Mouse (Mus musculus) heart, postnatal 0 days (tissue): ENCODE results near the gene Ibtk. TPM values are rescaled to one million over a fixed set of nuclear protein-coding genes. Genes with fewer than 3 reads are reported as not detected.
"Not testable (repeated sequence)": the region's sequence is repeated elsewhere in the genome, so short reads cannot be mapped to it uniquely, and the experiment has no call there.

Experiments used
- ATAC-seq: fragments of 200-750 bp; cut with Nextera tagmentation; 2 replicates; pipeline ENCODE4 v1.8.0; 2017; ENCODE audit warnings: low read depth, moderate number of reproducible peaks, moderate library complexity; ENCODE audit not compliant: insufficient read depth
- DNase-seq: peaks from one replicate; pipeline ENCODE4 v3.0.0-alpha.2; 2016; ENCODE audit warnings: low spot score
- H3K27ac ChIP-seq: fragments of 300-500 bp; sonication (generic); 2 replicates; pipeline ENCODE4 v1.5.1; 2014; ENCODE audit warnings: low read depth, mild to moderate bottlenecking
- H3K27me3 ChIP-seq: fragments of 300-500 bp; sonication (generic); 2 replicates; pipeline ENCODE4 v1.6.1; 2014; ENCODE audit warnings: low read length, mixed read lengths; ENCODE audit not compliant: control insufficient read depth, insufficient read depth
- H3K36me3 ChIP-seq: fragments of 300-500 bp; sonication (generic); replicated peaks from 2 replicates; pipeline ENCODE4 v1.6.1; 2014; ENCODE audit warnings: low read length, mixed read lengths; ENCODE audit not compliant: control insufficient read depth, insufficient read depth
- H3K4me1 ChIP-seq: fragments of 300-500 bp; sonication (generic); 2 replicates; pipeline ENCODE4 v1.6.1; 2014; ENCODE audit warnings: antibody characterized with exemption; ENCODE audit not compliant: control insufficient read depth, insufficient read depth
- H3K4me2 ChIP-seq: fragments of 300-500 bp; sonication (generic); 2 replicates; pipeline ENCODE4 v1.6.1; 2014; ENCODE audit warnings: low read depth, mild to moderate bottlenecking, low read length, moderate library complexity
- H3K4me3 ChIP-seq: fragments of 300-500 bp; sonication (generic); 2 replicates; pipeline ENCODE4 v1.5.1; 2014; ENCODE audit warnings: low read depth, low read length
- H3K9ac ChIP-seq: fragments of 300-500 bp; sonication (generic); replicated peaks from 2 replicates; pipeline ENCODE4 v1.6.1; 2014; ENCODE audit warnings: low read depth, low read length, mixed read lengths
- H3K9me3 ChIP-seq: fragments of 300-500 bp; sonication (generic); replicated peaks from 2 replicates; pipeline ENCODE4 v1.6.1; 2016; ENCODE audit warnings: low read length; ENCODE audit not compliant: control insufficient read depth
- CTCF ChIP-seq: IDR thresholded peaks from 2 replicates; pipeline ENCODE4 v1.5.1; 2016; ENCODE audit warnings: antibody characterized with exemption, control low read depth, low read depth
- EP300 ChIP-seq: IDR thresholded peaks from 2 replicates; pipeline ENCODE4 v1.6.1; 2016; ENCODE audit warnings: antibody characterized with exemption, low read depth
- WGBS: fragments of 180-500 bp; shearing (Covaris S2); extraction: QIAGEN DNeasy Blood & Tissue Kit; methylation state at CpG from one replicate; pipeline ENCODE4 v1.1.7; 2014; 5-methylcytosine and 5-hydroxymethylcytosine counted together
- polyA plus RNA-seq: library from polyadenylated mRNA; unstranded; fragments of >200 nt; fragmentation: Nextera tagmentation; extraction: Ambion mirVana; gene quantifications from 2 replicates; pipeline ENCODE4 v1.2.1, GENCODE M21; 2015
- total RNA-seq: library from RNA; depleted of rRNA; stranded (reverse); fragments of >200 nt; gene quantifications from 2 replicates; pipeline ENCODE4 v1.2.3, GENCODE M21; 2014; ENCODE audit warnings: low replicate concordance; rRNA removed

The Ibtk gene
- total RNA-seq (13.3 and 23.6 TPM in 2 replicates), polyA plus RNA-seq (14.9 and 15.3 TPM in 2 replicates)

DNA sequence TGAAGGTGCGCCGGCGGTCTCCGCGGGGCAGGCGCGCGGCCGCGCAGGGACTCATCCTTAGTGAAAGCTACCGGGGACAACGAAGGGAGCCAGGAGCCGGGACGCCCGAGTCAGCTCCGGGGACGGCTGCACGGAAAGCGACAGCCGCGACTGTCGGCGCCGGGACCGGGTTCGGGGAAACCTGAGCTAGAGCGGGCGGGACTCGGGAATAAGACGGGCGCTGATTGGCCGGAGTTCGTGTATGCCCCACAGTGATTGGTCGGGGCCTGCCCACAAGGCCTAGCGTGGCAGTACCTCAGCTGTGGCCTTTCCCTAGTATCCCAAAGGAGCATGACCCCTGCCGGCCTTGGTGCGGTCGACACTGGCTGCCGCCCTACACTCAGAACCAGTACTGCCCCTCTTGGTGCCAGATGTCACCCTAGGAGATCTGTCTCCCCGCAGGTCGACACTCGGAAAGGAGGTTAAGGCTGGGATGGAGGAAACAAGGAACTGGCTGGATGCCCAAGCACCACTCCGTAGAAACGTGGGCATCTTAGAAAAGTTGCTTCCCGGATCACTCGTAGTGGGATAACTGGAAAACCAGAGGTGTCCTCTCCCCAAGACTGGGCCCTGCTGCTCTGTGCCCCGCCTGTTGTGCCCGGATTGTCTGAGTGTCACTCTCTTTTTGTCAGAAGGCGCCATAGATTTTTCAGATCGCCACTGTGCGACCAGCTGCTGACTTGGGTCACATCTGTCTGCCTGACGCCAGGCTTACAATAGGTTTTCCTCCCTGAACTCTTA is at the start of gene Ibtk:
Gene Ibtk (minus strand): TSS at position 193 of the 780 bp plus-strand sequence.
- Histone ChIP-seq H3K4me3 (peak within 1 kb of the TSS; percentile 86), H3K4me1 (peaks cover 21% of the 10 kb centered on the region), H3K36me3 (no peaks in the 10 kb centered on the region), H3K27ac (peak within 1 kb of the TSS; percentile 99), H3K9ac (peak within 1 kb of the TSS; percentile 97), H3K4me2 (peak within 1 kb of the TSS; percentile 66), H3K27me3 (no peaks in the 10 kb centered on the region), H3K9me3 (no peaks in the 10 kb centered on the region)
- under 1% methylated on average over 52 of the region's 52 CpGs for WGBS
- DNase-seq: peak; percentile 96
- peak; percentile 98 for ATAC-seq
- TF ChIP-seq EP300 (peak; percentile 91), CTCF (no peak)

- H3K27ac ChIP-seq, H3K9me3 ChIP-seq, ATAC-seq, H3K4me1 ChIP-seq, H3K36me3 ChIP-seq, H3K4me2 ChIP-seq, H3K9ac ChIP-seq, H3K27me3 ChIP-seq, H3K4me3 ChIP-seq, DNase-seq: not testable (repeated sequence)
- WGBS: 92% methylated on average over 18 of the region's 18 CpGs
Measured at GRCm38 (mm10) chr9:85791521-85791920, 42.4 kb upstream of the Ibtk start.

- no peak for TF ChIP-seq EP300
- no peak for TF ChIP-seq CTCF
- H3K4me1 ChIP-seq: no peaks in the 10 kb centered on the region
- DNase-seq (no peak), ATAC-seq (no peak)
- H3K9me3 ChIP-seq: no peaks in the 10 kb centered on the region
- no peaks in the 10 kb centered on the region for H3K36me3 ChIP-seq
- no peaks in the 10 kb centered on the region for H3K27me3 ChIP-seq
- no peak overlapping the region for H3K4me3 ChIP-seq
- WGBS: 86% methylated on average over 4 of the region's 4 CpGs
- no peak overlapping the region for H3K9ac ChIP-seq
- no peak overlapping the region for H3K27ac ChIP-seq
- H3K4me2 ChIP-seq: no peak overlapping the region
Measured at GRCm38 (mm10) chr9:85780249-85780648, 31.1 kb upstream of the Ibtk start.

- Histone ChIP-seq H3K27ac (no peak overlapping the region), H3K36me3 (no peaks in the 10 kb centered on the region), H3K9me3 (no peaks in the 10 kb centered on the region), H3K4me2 (no peak overlapping the region), H3K9ac (no peak overlapping the region), H3K4me1 (no peaks in the 10 kb centered on the region), H3K27me3 (no peaks in the 10 kb centered on the region), H3K4me3 (no peak overlapping the region)
- ATAC-seq: no peak
- WGBS: 24% methylated on average over 4 of the region's 4 CpGs
- TF ChIP-seq EP300: no peak
- TF ChIP-seq CTCF: peak; percentile 50
- DNase-seq: peak; percentile 48
Measured at GRCm38 (mm10) chr9:85779458-85779857, 30.3 kb upstream of the Ibtk start.

- WGBS: 52% methylated on average over 6 of the region's 6 CpGs
- H3K4me2 ChIP-seq: no peak overlapping the region
- H3K36me3 ChIP-seq: no peaks in the 10 kb centered on the region
- no peaks in the 10 kb centered on the region for H3K4me1 ChIP-seq
- H3K9ac ChIP-seq: no peak overlapping the region
- no peaks in the 10 kb centered on the region for H3K27me3 ChIP-seq
- TF ChIP-seq EP300 (no peak), CTCF (no peak)
- no peak overlapping the region for H3K4me3 ChIP-seq
- no peak for DNase-seq
- ATAC-seq: no peak
- no peaks in the 10 kb centered on the region for H3K9me3 ChIP-seq
- H3K27ac ChIP-seq: no peak overlapping the region
Measured at GRCm38 (mm10) chr9:85777544-85777943, 28.4 kb upstream of the Ibtk start.

DNA sequence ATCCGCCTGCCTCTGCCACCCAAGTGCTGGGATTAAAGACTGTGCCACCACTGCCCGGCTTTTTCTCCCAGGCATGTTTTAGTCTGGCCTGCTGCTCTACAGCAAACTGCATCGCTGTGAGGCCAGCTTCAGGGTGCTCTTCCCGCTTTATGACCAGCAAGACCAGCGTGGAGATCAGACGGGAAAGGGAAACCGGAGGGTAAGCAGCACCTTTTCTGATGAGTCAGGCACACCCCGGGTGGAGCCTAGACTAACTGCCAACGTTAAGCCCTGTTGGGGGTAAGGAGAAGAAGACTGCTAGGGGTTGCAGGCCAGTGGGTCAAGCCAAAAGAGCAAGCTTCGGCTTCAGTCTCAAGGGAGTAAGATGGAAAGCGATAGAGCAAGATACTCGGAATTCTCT is 23.1 kb upstream of the Ibtk start:
- H3K36me3 ChIP-seq: no peaks in the 10 kb centered on the region
- H3K4me1 ChIP-seq: no peaks in the 10 kb centered on the region
- ATAC-seq (no peak), DNase-seq (no peak)
- no peak overlapping the region for H3K4me3 ChIP-seq
- H3K27ac ChIP-seq: no peak overlapping the region
- no peak overlapping the region for H3K4me2 ChIP-seq
- no peaks in the 10 kb centered on the region for H3K9me3 ChIP-seq
- TF ChIP-seq CTCF (no peak), EP300 (no peak)
- H3K27me3 ChIP-seq: no peaks in the 10 kb centered on the region
- 64% methylated on average over 12 of the region's 12 CpGs for WGBS
- no peak overlapping the region for H3K9ac ChIP-seq
